Mouse (Mus musculus) heart, postnatal 36 days (tissue): ENCODE measurements around the gene Mras. TPM values are rescaled to one million over a fixed set of nuclear protein-coding genes. Genes with fewer than 3 reads are reported as not detected.

Experiments used
- DNase-seq, 2 experiments: peaks; one replicate each; pipeline ENCODE4 v3.0.0; 2021 to 2022
- intact Hi-C: fragments of 180-260 bp; cut with DNase I; formaldehyde crosslinking; loops from one replicate; pipeline ENCODE4 v1.15.1; 2025
- total RNA-seq, 2 experiments: library from RNA; stranded (reverse); gene quantifications; 2 replicates each; pipeline ENCODE4 v1.2.3; 2021

Gene Mras
- 1 to 10 TPM; 5.2 to 6.5 TPM for total RNA-seq

DNA sequence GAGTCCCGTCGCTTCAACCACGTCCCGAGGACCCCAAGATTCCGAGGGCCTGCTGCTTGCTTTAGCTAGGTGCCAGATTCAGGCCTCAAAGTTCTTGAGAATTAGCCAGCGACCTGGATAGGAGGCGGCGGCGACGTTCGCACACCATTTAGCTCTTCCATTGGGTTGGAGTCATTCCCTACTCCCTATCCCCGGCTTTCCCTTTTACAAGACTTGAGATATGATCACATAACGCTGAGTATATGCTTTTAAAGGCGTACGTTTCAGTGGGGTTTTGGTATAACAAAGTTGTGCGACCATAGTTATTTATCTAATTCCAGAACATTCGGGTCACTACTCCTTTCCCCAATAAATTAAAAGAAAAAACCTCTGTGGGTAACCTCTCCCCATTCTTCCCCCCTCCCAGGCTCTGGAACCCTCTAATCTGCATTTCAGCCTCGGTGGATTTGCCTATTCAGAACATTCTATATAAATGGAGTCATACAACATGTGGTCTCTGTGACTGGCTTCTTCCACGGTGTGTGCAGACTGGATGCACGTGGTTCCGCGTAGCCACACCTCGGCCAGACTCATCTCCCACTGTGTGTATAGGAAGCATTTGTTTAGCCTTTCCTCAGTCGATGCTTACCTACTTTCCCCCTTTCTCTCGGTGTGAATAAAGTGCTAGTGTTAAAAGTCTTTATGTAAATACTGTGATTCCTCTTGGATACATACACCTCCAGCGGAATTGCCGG lies at the start of gene Mras:
Gene Mras (minus strand): TSS at position 351 of the 734 bp plus-strand sequence.
- no peak for DNase-seq
- intact Hi-C loops: loop anchor here (10.0 kb wide), 1 partner anchor 302 kb away; no protein-coding TSS in a partner anchor

DNA sequence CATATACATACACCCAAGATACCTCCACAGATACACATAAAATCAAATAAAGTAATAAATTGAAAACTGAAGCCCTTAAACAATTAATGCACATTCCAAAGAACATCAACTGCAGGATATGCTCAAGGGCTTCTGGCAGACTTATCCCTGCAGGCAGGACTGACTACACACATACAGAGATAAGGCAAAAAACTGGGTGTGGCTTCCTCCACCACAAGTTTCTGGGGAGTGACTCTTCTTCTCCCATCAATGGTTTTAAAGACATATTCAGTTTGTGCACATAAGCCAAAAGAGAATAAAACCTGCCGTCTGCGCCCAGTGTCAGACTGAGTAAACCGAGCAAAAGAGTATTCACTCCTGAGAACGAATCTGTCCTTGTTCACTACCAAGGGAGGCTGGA lies 48.0 kb upstream of the Mras start:
- no peak for DNase-seq
- intact Hi-C loops: no loop called here

DNA sequence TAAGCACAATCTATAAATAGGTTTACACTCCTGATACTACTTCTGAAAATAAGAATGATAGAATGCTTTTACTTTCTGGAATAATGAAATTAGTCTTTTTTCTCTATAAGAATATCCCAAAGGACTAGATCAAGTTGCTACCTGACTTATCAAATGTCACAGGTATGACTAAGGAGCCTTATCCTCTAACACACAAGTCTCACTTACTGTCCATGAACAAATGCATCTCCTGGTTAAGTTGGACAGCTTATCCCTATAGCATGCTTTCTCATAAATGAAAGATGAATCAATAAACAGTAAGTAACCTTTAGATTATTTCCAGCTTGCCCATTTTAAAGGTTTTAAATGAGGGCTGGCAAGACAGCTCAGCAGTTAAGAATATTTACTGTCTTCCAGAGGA lies 47.5 kb upstream of the Mras start:
- intact Hi-C loops: no loop called here
- no peak for DNase-seq

DNA sequence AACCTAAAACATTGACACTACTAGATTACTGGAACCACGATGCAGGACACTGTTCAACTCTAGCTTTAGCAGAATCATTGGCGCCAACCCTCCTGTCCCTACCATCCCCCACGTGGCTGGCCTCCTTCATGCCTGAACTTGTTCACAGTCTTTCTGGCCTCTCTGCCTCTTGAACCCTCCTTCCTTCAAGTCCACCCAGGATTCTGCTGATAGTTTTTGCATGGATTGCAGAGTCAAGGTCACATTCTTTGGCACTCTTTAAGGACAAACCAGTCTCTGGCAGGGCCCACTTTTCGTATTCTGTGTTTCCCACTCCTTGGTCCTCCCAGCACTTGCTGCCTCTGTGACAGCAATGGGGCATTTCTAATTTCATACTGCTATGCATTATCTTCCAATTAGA lies 46.0 kb upstream of the Mras start:
- intact Hi-C loops: no loop called here
- DNase-seq: no peak

DNA sequence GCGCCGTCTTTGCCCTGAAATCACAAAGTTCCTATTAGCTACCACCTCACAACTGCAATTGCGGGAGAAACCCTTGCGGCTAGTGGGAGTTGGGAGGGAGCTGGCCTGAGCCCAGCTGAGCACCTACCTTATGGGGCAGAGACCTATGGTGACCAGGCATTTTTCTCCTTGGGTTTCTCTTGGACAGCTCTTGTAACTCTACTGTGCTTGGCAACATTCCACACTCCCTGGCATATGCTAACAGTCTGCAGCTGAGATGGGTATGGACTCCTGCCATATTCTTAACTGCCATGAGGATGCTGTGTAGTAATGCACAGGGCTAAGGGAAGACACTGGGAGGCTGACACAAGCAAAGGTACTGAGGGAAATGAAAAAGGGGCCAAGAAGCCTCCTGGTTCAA lies 43.6 kb upstream of the Mras start:
- DNase-seq: no peak
- intact Hi-C loops: no loop called here

DNA sequence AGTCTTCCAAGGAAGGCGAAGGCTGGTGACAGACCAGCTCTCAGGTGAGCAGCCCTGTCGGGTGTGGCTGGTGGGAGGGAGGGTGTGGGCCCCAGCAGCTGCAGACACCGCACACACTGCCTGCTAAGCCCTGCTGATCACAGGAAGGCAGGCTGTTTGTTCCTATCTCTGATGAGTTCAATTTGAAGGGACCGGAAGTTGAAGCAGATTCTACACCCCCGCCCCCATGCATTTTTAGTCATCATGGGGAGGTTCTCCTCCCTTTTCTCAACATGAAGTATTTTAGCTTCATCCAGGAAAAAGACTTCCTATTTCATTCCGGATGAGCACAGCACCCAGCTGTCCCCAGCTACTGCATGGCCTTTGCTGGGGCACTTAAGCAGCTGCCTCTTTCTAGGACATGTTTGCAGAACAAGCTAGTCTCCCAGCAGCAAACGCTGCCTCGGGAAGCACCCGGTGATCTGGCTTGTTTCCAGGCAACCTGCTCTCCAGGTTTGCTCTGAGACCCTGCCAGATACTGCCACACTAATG lies 42.1 kb upstream of the Mras start:
- intact Hi-C loops: no loop called here
- DNase-seq: no peak

DNA sequence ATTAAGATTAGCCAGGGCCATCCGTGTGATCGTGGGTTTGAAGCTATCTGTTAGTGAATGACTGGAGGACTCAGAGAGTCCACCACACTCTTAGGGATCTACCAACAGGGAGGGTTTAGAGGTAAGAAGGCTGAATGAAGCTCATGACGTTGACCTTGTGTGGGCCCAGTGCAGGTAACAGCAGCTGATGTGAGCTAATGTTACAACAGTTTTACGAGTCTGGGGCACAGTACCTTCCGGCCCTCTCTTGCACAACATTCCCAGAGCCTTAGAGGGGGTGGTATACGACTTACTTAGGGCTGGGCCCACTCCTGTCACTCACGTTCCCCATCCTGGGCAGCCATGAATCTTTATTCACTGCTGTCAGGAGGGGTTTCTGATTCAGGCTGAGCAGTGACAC lies 34.2 kb upstream of the Mras start:
- intact Hi-C loops: loop anchor here (2.0 kb wide), 1 partner anchor 109 kb away; no protein-coding TSS in a partner anchor
- no peak for DNase-seq

DNA sequence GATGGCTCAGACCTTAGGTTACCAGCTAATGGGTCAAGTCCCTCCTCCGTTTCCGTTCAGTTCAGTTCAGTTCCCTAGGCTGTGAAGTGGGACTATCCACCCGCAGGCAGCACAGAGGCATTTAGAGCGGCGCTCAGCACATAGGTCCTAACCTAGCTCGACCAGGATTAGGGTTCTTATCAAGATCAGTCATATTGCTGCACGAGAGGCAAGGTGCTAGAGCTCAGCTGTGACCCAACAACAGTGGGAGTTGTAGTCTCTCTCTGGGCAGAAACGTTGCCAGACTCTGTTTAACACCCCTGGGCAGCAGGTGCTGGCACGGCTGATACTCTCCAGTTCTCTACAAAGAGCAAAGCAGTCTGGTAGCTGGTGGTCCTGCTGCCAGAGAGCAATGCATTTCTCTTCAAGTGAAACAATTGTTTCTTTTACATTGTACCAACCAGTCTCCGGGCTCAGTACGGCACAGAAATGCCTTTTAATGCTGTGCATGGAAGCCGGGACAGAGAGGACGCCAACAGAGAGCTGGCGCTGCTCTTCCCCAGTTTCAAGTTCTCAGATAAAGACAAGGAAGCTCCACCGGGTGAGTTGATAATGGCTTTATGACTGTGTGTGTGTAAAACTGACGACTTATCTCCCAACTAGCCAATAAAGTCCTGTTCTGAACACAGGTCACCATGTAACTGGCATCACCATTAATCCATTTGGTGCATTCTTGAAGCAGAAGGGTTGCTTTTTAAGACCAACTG lies 33.3 kb upstream of the Mras start:
- DNase-seq: no peak
- intact Hi-C loops: loop anchor here (2.0 kb wide), 1 partner anchor 110 kb away; no protein-coding TSS in a partner anchor

DNA sequence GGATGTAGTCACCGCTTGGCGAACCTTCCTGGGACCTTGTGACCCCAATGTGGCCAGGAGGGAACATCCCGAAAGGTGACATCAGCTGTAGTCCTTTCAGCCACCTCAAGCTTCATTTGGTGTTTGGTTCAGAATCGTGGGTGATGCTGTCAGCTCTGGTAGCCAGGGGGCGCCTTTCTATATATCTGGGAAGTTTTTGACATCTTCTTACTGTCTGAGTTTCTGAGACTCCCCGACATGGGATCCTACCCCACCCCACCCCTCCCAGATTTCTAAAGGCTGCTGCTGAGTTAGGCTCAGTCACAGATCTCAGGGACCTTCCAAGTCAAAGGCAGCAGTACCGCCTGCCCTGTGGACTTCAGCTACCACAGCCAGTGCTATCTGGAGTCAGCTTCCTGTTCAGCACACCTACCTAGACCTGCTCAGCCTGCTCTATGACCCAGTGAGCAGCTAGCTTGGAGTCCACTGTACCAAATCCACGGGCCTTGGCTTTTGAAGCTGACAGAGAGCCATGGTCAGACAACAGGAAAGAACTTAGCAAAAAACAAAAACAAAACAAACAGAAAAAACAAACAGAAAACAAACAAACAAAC lies 32.6 kb upstream of the Mras start:
- DNase-seq: no peak
- intact Hi-C loops: loop anchor here (2.0 to 5.0 kb wide), 2 partner anchors 111 to 193 kb away; no protein-coding TSS in a partner anchor

DNA sequence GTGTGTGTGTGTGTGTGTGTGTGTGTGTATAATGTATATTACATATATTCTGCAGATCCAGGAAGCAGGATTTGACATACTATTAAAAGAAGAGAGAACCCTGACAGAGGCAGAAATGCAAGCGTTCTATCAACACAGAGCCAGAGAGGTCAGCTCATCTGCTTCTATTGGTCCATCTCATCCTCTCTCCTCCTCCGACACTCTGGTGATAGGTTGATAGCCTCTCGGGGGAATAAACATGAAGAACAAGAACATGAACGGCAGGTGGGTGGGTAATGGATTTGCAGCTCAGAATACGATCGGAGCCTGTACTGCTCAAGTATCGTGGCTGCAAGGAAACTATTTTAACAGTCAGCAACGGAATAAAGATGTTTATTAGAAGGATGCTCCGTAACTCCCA lies 31.4 kb upstream of the Mras start:
- no peak for DNase-seq
- intact Hi-C loops: loop anchor here (5.0 kb wide), 1 partner anchor 194 kb away; no protein-coding TSS in a partner anchor

DNA sequence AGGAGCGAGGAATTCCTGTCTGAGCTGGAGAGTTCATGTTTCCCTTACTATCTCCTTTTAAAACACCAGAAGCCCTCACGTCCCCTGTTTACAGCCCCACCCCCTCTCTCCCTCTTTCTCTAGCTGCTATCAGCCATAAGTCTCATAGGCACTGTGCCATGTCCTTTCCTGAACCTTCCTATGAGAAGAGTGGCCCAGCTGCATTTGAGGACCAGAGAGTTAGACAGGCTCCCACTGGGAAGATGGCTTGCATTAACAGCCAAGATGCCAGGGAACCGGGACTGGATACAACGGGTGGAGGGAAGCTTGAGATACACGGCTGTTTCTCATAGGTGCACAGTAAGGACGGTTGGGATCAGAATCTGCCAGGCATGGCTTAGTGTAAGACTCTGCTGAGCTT lies 27.7 kb upstream of the Mras start:
- intact Hi-C loops: loop anchor here (5.0 kb wide), 1 partner anchor 197 kb away; no protein-coding TSS in a partner anchor
- DNase-seq: no peak

DNA sequence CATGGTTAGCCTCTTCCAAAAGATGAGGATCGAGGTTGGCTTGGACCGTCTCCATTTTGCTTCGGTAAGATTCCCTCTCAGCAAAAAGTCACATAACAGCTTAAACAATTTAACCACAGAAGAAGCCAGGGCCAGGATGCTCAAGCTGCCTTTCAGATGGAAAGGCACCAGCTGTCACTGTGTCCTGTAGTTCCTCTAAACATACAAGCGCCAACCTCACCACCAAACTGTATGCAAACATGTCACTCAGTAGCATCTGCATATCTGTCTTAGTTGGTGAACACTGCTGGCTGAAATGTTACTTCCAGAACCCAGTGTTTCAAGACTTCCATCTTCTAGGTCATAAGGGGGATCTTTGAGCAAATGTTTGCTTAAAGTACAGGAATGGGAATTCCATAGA lies 22.5 kb upstream of the Mras start:
- intact Hi-C loops: no loop called here
- no peak for DNase-seq

DNA sequence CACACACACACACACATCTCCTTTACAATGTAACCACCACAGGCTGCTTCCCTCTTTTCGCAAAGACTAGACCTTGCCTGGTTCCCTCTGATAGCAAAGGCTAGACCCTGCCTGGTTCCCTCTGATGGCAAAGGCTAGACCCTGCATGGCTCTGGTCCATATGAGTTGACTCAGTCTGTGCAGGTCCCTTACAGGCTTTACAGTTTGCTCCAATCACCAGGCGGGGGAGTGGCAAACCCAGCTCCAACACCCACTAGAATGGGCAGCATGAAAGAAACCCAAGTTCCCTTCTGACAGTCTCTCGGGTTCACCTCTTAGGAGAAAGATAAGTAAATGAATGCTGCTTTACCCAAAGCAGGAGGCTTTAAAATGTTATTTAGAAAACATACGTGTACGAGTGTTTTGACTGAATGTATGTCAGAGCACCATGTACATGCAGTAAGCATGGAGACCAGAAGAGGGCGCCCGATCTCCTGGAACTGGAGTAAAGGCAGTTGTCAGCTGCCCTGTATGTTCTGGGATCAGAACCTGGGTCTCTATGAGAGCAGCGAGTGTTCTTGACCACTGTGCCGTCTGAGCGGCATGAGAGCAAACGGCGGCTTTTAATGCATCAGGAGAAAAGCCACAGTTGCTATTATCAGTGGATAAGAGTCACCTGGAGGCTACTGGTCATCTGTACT lies 21.5 kb upstream of the Mras start:
- peak; percentile 29 to 57 for DNase-seq
- intact Hi-C loops: no loop called here

DNA sequence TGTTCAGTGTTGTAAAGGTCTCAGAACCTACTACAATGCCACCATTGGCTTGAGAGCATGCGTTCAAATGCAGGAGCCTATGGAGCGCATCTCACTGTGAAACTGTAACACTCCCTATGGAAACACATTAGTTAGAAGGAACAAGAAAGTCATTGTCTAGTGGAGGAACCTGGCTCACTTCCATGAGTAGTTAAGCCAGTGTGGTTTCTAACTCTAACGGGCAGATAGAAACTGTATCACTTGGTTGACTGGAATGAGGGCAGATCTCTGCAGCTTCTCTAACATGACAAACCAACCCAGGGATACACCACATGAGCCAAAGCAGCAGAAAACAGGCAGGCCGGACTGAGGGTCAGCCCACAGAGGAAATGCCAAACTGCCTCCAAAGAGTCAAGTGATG lies 17.0 kb upstream of the Mras start:
- intact Hi-C loops: loop anchor here (5.0 kb wide), 1 partner anchor 212 kb away; the partner anchor contains the start of gene Cep70
- DNase-seq: no peak

DNA sequence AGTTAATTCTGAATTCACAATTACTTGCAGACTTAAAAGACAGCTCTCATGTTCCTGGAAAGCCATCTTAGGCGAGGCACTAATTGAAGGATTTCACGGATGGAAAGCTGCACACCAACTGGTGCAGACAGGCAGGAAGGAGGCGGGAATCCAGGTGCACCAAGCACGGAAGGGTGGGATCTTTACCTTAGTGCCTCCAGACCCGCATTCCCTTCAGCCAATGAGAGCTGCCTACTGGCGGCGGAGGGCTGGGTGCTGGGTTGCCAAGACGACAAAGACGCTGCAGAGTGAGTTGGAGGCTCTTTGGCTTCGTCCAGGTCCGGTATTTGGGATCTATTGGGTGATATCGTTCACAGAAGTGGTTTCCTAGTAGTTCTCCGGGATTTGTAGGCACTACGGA lies 14.0 kb upstream of the Mras start, which contains the start of gene Nme9:
Gene Nme9 (plus strand): TSS at position 315 of the 400 bp plus-strand sequence.
- intact Hi-C loops: loop anchor here (2.0 to 5.0 kb wide), 2 partner anchors 74 to 209 kb away; partner anchors contain the start of gene Cep70
- no peak for DNase-seq

DNA sequence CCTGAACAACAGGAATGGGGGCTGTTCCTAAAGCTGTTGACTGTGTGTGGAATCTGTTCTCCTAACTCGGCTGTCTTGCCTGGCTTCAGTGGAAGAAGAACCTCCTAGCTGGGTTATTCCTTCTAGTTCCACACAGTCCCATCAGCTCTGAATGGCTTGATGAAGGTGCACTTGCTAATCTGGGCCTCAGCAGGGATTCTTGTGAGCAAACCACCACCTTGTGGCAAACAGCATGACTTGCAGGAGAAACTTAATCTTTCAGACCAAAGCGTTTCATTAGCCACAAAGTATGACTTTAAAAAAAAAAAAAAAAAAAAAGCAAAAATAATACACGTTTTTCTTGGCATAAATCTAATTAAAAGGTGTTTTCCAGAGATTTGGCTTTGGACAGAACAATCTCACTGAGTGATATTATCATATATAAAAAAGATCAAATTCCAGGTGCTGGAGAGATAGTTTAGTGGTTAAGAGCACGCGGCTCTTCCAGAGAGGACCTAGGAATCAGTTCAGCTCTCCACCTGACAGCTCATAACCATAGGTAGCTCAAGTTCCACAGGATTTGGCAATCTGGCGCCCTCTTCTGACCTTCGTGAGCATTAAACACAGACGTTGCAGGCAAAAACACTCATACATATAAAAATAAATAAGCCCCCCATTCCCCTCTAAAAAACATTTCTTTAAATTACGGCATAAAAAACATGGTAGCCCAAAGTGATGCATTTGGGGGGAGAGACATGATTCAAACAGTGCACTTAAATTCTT lies 12.9 kb upstream of the Mras start:
- intact Hi-C loops: loop anchor here (2.0 to 5.0 kb wide), 3 partner anchors 73 to 388 kb away; partner anchors contain the start of gene Cep70
- no peak for DNase-seq

DNA sequence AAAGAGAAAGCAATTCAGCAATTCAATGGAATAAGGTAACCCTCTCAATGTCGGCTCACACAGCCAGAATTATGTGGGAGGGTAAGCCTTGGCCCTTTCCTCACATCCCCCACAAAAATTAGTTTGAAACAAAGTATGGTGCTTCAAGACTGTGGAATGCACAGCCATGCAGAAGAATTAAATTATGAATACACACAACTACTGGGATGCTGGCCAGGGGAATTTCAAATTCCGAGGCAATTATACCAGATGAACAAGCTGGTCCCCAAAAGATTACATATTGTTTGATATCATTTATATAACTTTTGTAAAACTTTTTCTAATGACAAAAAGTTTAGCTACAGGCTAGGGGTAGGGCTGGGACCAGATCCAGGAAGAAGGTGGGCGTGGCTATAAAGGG lies 10.1 kb upstream of the Mras start:
- intact Hi-C loops: loop anchor here (5.0 kb wide), 1 partner anchor 385 kb away; no protein-coding TSS in a partner anchor
- no peak for DNase-seq

DNA sequence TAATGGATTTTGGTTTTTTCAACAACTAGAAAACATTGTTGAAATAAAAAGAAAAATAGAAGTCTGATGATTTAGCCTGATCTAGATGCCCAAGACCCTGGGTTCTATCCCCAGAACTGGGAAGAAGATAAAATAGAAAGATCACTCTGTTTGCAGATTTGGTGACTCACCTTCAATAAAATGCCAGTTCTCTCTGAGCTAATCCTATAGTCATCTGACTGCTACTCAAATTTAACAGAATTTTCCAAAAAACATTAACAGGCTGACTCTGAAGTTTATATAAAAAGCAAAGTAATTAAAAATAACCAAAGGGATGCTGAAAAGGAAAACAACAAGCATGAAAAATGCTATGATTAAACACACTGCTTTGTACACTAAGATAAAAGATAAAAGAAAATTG lies 9.1 kb upstream of the Mras start:
- DNase-seq: no peak
- intact Hi-C loops: loop anchor here (5.0 kb wide), 1 partner anchor 384 kb away; no protein-coding TSS in a partner anchor

DNA sequence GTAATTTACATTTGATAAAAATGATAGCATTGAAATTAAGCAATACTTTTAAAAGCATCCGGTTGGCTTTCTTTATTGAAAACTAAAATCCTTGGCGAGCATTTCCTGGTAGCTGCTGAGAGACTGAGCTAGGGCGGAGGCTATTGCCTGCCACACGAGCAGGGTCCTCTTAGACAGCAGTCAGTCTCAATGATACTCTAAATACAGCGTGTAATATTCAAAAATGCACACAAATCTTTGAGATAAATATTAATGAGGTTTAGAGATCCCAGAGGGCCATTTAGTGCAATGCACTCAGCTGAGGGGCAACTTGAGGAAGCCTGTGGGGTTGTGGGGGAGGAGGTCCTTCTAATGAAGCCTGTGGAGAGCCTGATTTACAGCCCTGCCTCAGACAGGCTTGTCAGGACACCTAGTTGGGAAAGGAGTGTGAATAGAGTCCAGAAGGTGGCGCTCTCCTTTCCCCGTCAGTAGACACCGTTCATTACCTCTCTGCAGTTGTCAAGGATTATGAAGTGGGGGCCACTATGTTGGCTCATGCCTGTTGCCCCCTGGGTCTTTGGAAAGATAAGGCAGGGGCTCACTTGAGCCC lies 7.5 kb upstream of the Mras start:
- intact Hi-C loops: loop anchor here (5.0 kb wide), 1 partner anchor 382 kb away; no protein-coding TSS in a partner anchor
- DNase-seq: no peak
